Comparison of ENCODE assay signal across 19 mouse cellular contexts in genomic region chr19:37702377-37703076, GRCm38 (mm10). TPM values are rescaled to one million over a fixed set of nuclear protein-coding genes. Genes with fewer than 3 reads are reported as not detected.
DNase-seq lines count a peak whose midpoint lies in the region; ATAC-seq and TF ChIP-seq lines count a peak whose summit lies in the region.
"Had no signal": no experiment of that assay in that cellular context is flagged by ENCODE, and none has a peak within 500 bp of the region (broad histone marks: within the 10 kb centered on the region; RNA-seq: fewer than 3 reads in every experiment).

No protein-coding gene starts in this region.

- H3K36me3 ChIP-seq in MEL (ENCODE audit: control insufficient read depth in 1 of 2, insufficient read depth in 2 of 2, low read length in 2 of 2), result peaks cover 0 to 2% of the 10 kb centered on the region in 2 experiments; a peak in 1 of 4 replicates
- H3K36me3 ChIP-seq in liver, embryonic 16.5 days (ENCODE audit: control insufficient read depth, insufficient read depth), result no peaks in the 10 kb centered on the region
- no peaks in the 10 kb centered on the region for H3K36me3 ChIP-seq in midbrain, embryonic 16.5 days (ENCODE audit: control insufficient read depth, insufficient read depth, low read length)
- H3K36me3 ChIP-seq: heart, embryonic 15.5 days; hindbrain, embryonic 13.5 days; limb, embryonic 13.5 days; stomach, embryonic 15.5 days had no signal

- no peak for TF ChIP-seq RAD21 in MEL (IDR thresholded peaks at IDR 0.05; ENCODE audit: low read depth, low read length)

- no peak for TF ChIP-seq POLR2A in MEL (IDR thresholded peaks at IDR 0.05; ENCODE audit: control insufficient read depth in 1 of 2, insufficient read depth in 1 of 2, low read depth in 1 of 2, low read length in 2 of 2, poor library complexity in 1 of 2)
- no peak for TF ChIP-seq POLR2A in bone marrow, adult 2 months (IDR thresholded peaks at IDR 0.05; ENCODE audit: borderline replicate concordance, control insufficient read depth, low read depth, low read length)

- TF ChIP-seq EP300 in MEL (IDR thresholded peaks at IDR 0.05; ENCODE audit: low read depth in 1 of 2, low read length in 2 of 2), result peak; percentile 8 to 32; a peak in 1 of 4 replicates

- no peak overlapping the region for H3K27ac ChIP-seq in MEL (ENCODE audit: control insufficient read depth, low read depth, low read length)
- H3K27ac ChIP-seq in bone marrow, adult 2 months (ENCODE audit: control insufficient read depth, insufficient read depth, low read depth, low read length, poor library complexity), result peak overlapping the region; percentile 24; the same call in 1 of the 2 replicates
- H3K27ac ChIP-seq in liver, embryonic 16.5 days (ENCODE audit: low read length), result no peak overlapping the region; the same call in 1 of the 2 replicates
- no peak overlapping the region for H3K27ac ChIP-seq in midbrain, embryonic 16.5 days (ENCODE audit: low read length)
- H3K27ac ChIP-seq: heart, embryonic 15.5 days; hindbrain, embryonic 13.5 days; layer of hippocampus, adult 2 months; limb, embryonic 13.5 days; stomach, embryonic 15.5 days had no signal

- H3K4me3 ChIP-seq in MEL (ENCODE audit: control insufficient read depth in 1 of 2, insufficient read depth in 1 of 2, low read depth in 2 of 2, low read length in 2 of 2), result no peak overlapping the region
- H3K4me3 ChIP-seq in bone marrow, adult 2 months (replicated peaks; ENCODE audit: control insufficient read depth, low read depth, low read length), result no peak overlapping the region
- H3K4me3 ChIP-seq in liver, embryonic 16.5 days (ENCODE audit: low read depth, low read length), result no peak overlapping the region
- no peak overlapping the region for H3K4me3 ChIP-seq in midbrain, embryonic 16.5 days (ENCODE audit: low read depth, low read length)
- H3K4me3 ChIP-seq: heart, embryonic 15.5 days; hindbrain, embryonic 13.5 days; layer of hippocampus, adult 2 months; limb, embryonic 13.5 days; stomach, embryonic 15.5 days had no signal

- no peak for TF ChIP-seq CTCF in MEL (IDR thresholded peaks at IDR 0.05 in 2 of 3, conservative IDR thresholded peaks at IDR 0.05 in 1 of 3; ENCODE audit: control insufficient read depth in 1 of 3, insufficient read depth in 1 of 3, low read depth in 2 of 3, low read length in 3 of 3, poor library complexity in 1 of 3, severe bottlenecking in 1 of 3)
- no peak for TF ChIP-seq CTCF in bone marrow, adult 2 months (IDR thresholded peaks at IDR 0.05; ENCODE audit: control insufficient read depth, insufficient read depth, low read length)

- no peaks in the 10 kb centered on the region for H3K79me2 ChIP-seq in MEL (ENCODE audit: control insufficient read depth, insufficient read depth, low read length, poor library complexity)

- WGBS in bone marrow, adult 2 months, result 39% methylated on average over 21 of the region's 21 CpGs
- WGBS in liver, embryonic 16.5 days (ENCODE audit: insufficient replicate concordance), result 25% methylated on average over 21 of the region's 21 CpGs
- 78% methylated on average over 21 of the region's 21 CpGs for WGBS in midbrain, embryonic 16.5 days

- 0 out of 2 replicates have a peak overlapping the region, but pooled peaks have one; percentile 8 for H3K4me2 ChIP-seq in liver, embryonic 16.5 days (ENCODE audit: low read depth, low read length)
- H3K4me2 ChIP-seq in midbrain, embryonic 16.5 days (ENCODE audit: low read length), result no peak overlapping the region
- H3K4me2 ChIP-seq: heart, embryonic 15.5 days; hindbrain, embryonic 13.5 days; limb, embryonic 13.5 days; stomach, embryonic 15.5 days had no signal

- ATAC-seq in liver, embryonic 16.5 days (ENCODE audit: low read depth), result peak; percentile 79
- no peak for ATAC-seq in midbrain, embryonic 16.5 days
- ATAC-seq: forebrain, embryonic 14.5 days; intestine, embryonic 16.5 days had no signal

- peaks cover 0 to 3% of the 10 kb centered on the region in 2 experiments; a peak in 2 of 4 replicates for H3K27me3 ChIP-seq in MEL (ENCODE audit: control insufficient read depth in 1 of 2, insufficient read depth in 2 of 2, low read length in 2 of 2)
- H3K27me3 ChIP-seq in liver, embryonic 16.5 days (ENCODE audit: control insufficient read depth, insufficient read depth, low read depth, low read length), result peaks cover 47% of the 10 kb centered on the region
- peaks cover 56% of the 10 kb centered on the region for H3K27me3 ChIP-seq in midbrain, embryonic 16.5 days (ENCODE audit: control insufficient read depth, insufficient read depth, low read depth, low read length)

- DNase-seq in kidney, adult 8-10 months, result peak; percentile 14 to 37
- DNase-seq in kidney, postnatal 10 days, result no peak
- no peak for DNase-seq in MEL (ENCODE audit: low read depth, low spot score)
- no peak for DNase-seq in c-Kit-positive CD71-positive TER-119-positive erythroid progenitor cells, embryonic 14.5 days (ENCODE audit: low spot score)
- no peak for DNase-seq in embryo, embryonic 10 days (ENCODE audit: low spot score)
- DNase-seq: cerebellum, adult 9-10 months; embryo, embryonic 11 days had no signal

- H3K4me1 ChIP-seq in MEL (ENCODE audit: control insufficient read depth in 1 of 2, insufficient read depth in 2 of 2, low read length in 2 of 2), result 0 out of 4 replicates have a peak, but pooled peaks cover 0 to 2% of the 10 kb centered on the region in 2 experiments
- H3K4me1 ChIP-seq in bone marrow, adult 2 months (ENCODE audit: control insufficient read depth, insufficient read depth, low read length), result peaks cover 4% of the 10 kb centered on the region
- peaks cover 5% of the 10 kb centered on the region for H3K4me1 ChIP-seq in liver, embryonic 16.5 days (ENCODE audit: control insufficient read depth, low read depth, low read length)
- peaks cover 16% of the 10 kb centered on the region for H3K4me1 ChIP-seq in midbrain, embryonic 16.5 days (ENCODE audit: control insufficient read depth, insufficient read depth, low read length)

- no peak overlapping the region for H3K9ac ChIP-seq in MEL (ENCODE audit: control insufficient read depth, low read depth, low read length, poor library complexity, severe bottlenecking)
- H3K9ac ChIP-seq in liver, embryonic 16.5 days (ENCODE audit: low read depth, low read length), result no peak overlapping the region
- no peak overlapping the region for H3K9ac ChIP-seq in midbrain, embryonic 16.5 days (ENCODE audit: low read depth, low read length)
- H3K9ac ChIP-seq: heart, embryonic 15.5 days; hindbrain, embryonic 13.5 days; limb, embryonic 13.5 days; stomach, embryonic 15.5 days had no signal

- no peaks in the 10 kb centered on the region for H3K9me3 ChIP-seq in MEL (replicated peaks; ENCODE audit: insufficient read depth, low read length)
- no peaks in the 10 kb centered on the region for H3K9me3 ChIP-seq in liver, embryonic 16.5 days (replicated peaks; ENCODE audit: control insufficient read depth, low read length)
- H3K9me3 ChIP-seq in midbrain, embryonic 16.5 days (replicated peaks; ENCODE audit: control insufficient read depth, low read length, poor library complexity, severe bottlenecking), result no peaks in the 10 kb centered on the region
- H3K9me3 ChIP-seq: heart, embryonic 15.5 days; hindbrain, embryonic 13.5 days; limb, embryonic 13.5 days; stomach, embryonic 15.5 days had no signal

TF ChIP-seq in MEL, 35 proteins besides CTCF, POLR2A, EP300 and RAD21:
- TF ChIP-seq TCF12 (IDR thresholded peaks at IDR 0.05; ENCODE audit: low read depth, low read length), result peak; percentile 37; the same call in 1 of the 2 replicates
- TF ChIP-seq POLR2AphosphoS5 (IDR thresholded peaks at IDR 0.05; ENCODE audit: borderline replicate concordance, low read depth, low read length), result no peak
- TF ChIP-seq GATA1 (IDR thresholded peaks at IDR 0.05; ENCODE audit: low read depth, low read length), result peak; percentile 30; the same call in 1 of the 2 replicates
- no peak for TF ChIP-seq UBTF (IDR thresholded peaks at IDR 0.05; ENCODE audit: borderline replicate concordance, insufficient read depth, low read depth, low read length)
- TF ChIP-seq ZMIZ1 (IDR thresholded peaks at IDR 0.05; ENCODE audit: low read depth, low read length), result no peak
TF ChIP-seq in MEL: peak in this region for 2.

RNA-seq across cellular contexts. Expression of gene Cyp26a1, which starts 4.9 kb away (rescaled TPM):
- total RNA-seq in MEL (2012; rRNA removed), result not detected in 2 replicates
- not detected for polyA plus RNA-seq in MEL (2012; ENCODE audit: insufficient read depth in 1 of 2, insufficient read length in 2 of 2, low read depth in 1 of 2, low replicate concordance in 2 of 2, missing spikeins in 1 of 2)
- 1.1 and 2.6 TPM in 2 replicates for polyA plus RNA-seq in bone marrow, adult 2 months (2011; ENCODE audit: insufficient read depth, insufficient read length, low replicate concordance, missing spikeins)
- polyA plus RNA-seq in liver, embryonic 16.5 days (2015; fragmentation: Nextera tagmentation; extraction: Ambion mirVana), result not detected in 2 replicates
- 0.16 TPM in 1 of 2 replicates, not detected in the other for polyA plus RNA-seq in midbrain, embryonic 16.5 days (2015; fragmentation: Nextera tagmentation; extraction: Ambion mirVana)
- total RNA-seq: left cerebral cortex, adult 18-20 months; midbrain, postnatal 0 days had no signal
- polyA plus RNA-seq: forebrain, embryonic 14.5 days had no signal

RNA-seq across cellular contexts. Expression of gene Cyp26c1, which starts 17.1 kb away (rescaled TPM):
- total RNA-seq in MEL (2012; rRNA removed), result 0.08 TPM in 1 of 2 replicates, not detected in the other
- polyA plus RNA-seq in MEL (2012; ENCODE audit: insufficient read depth in 1 of 2, insufficient read length in 2 of 2, low read depth in 1 of 2, low replicate concordance in 2 of 2, missing spikeins in 1 of 2), result not detected
- not detected in 2 replicates for polyA plus RNA-seq in bone marrow, adult 2 months (2011; ENCODE audit: insufficient read depth, insufficient read length, low replicate concordance, missing spikeins)
- polyA plus RNA-seq in liver, embryonic 16.5 days (2015; fragmentation: Nextera tagmentation; extraction: Ambion mirVana), result not detected in 2 replicates
- not detected in 2 replicates for polyA plus RNA-seq in midbrain, embryonic 16.5 days (2015; fragmentation: Nextera tagmentation; extraction: Ambion mirVana)
- total RNA-seq: left cerebral cortex, adult 18-20 months; midbrain, postnatal 0 days had no signal
- polyA plus RNA-seq: forebrain, embryonic 14.5 days; heart, embryonic 15.5 days; hindbrain, embryonic 13.5 days; intestine, embryonic 16.5 days; midbrain, postnatal 0 days had no signal

Comparison
In these comparisons a context has a peak if more than half of its experiments do, and no peak if none do; other contexts are left out.
1. DNase-seq: peak in kidney, adult 8-10 months (2 of 2); none in kidney, postnatal 10 days (single experiment), MEL (single experiment), c-Kit-positive CD71-positive TER-119-positive erythroid progenitor cells, embryonic 14.5 days (single experiment) and embryo, embryonic 10 days (single experiment).